In the genomic region with DNA sequence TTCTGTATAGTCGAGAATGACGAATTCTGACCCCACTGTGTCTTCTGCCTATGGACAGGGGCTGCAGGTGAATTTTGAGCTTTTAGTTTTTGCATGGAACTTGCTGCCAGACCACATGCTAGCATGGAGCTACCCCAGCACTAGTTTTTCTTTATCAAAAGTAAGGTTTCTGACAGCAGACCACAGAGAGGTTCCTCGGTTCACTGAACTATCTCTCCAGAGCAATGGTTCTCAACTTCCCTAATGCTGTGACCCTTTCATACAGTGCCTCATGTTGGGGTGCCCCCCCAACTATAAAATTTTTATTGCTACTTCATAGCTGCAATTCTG, we compare ENCODE assay signal across 1 mouse cellular context.
TF ChIP-seq lines count a peak whose summit lies in the region.

No protein-coding gene starts in this region.

TF ChIP-seq in myocyte, 11 proteins besides CTCF, POLR2A, EP300 and RAD21:
- TF ChIP-seq TCF3 (IDR thresholded peaks at IDR 0.05; ENCODE audit: insufficient read length, low read depth) (no peak), MYOD1 (IDR thresholded peaks at IDR 0.05; ENCODE audit: control insufficient read depth in 1 of 3, insufficient read length in 2 of 3, low read depth in 2 of 3) (no peak), MYOG (IDR thresholded peaks at IDR 0.05; ENCODE audit: control insufficient read depth in 1 of 3, insufficient read depth in 1 of 3, insufficient read length in 2 of 3, low read depth in 2 of 3) (no peak)
